Mouse (Mus musculus) induced T-regulatory cell, adult 2 months (primary cell): ENCODE results near the gene Ddx41.
A peak's percentile ranks its signal among the peaks of the same experiment; 100 is the strongest.

Source experiments
- DNase-seq: peaks from one replicate; pipeline ENCODE4 v3.0.0-alpha.2; 2012; ENCODE audit warnings: low read depth

The Ddx41 gene

GRCm38 (mm10) chr13:55507877-55508276 is 28.6 kb downstream of the Ddx41 start:
- no peak for DNase-seq

DNA sequence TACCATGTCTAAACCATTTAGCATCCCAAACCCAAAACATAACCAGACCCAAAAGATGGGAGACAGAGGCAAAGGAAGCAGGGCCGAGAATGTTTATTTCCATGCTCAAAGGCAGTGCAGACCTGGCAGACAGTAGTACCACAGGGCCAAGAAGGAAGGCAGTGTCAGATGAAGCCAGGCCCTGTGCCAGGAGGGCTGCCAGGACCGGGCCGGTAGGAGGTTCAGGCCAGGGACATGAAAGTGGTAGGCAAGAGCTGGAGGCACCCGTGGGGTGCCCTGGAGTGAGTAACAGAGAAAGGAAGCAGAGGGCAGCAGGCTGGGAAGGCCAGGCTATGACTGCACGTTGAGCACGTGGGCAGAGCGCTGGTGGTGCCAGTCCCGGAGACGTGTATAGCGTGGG is 29.8 kb downstream of the Ddx41 start:
- no peak for DNase-seq

DNA sequence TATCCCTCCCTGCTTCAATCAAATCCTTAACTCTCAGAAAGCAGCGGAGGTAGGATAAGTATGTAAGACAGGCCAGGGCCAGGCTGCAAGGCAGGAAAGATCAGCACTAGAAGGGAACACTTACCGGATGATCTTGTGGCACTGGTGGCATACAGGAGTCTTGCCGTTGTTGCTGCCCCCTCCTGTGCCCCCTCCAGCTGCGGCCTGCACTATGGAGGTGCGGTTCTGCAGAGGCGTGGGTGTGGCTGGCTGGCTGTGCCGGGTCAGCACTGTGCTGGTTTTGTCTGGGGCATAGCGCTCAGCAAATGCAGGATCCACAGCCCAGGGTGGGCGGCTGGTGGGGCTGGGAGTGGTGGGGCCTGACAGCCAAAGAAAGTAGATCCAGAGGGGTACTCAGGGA is 30.6 kb downstream of the Ddx41 start:
- DNase-seq: no peak

DNA sequence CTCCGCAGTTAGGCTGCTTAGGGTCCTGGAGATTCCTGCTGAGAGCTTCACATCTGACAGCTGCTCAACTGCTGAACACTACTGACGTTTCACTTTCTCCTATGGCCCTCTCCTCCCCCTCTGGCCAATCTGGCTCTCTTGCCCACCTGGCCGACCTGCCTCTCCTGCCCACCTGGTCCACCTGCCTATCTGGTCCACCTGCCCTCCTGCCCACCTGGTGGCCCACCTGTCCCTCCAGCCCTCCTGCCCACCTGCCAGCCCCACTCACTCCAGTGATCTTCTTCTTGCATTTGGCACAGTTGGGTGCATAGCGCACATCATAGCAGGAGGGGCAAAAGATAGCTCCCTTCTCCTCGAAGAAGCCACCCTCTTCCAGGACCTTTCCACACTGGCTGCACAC is 32.1 kb downstream of the Ddx41 start:
- no peak for DNase-seq

GRCm38 (mm10) chr13:55502405-55502804 is 34.1 kb downstream of the Ddx41 start:
- DNase-seq: no peak

- no peak for DNase-seq
Observed at GRCm38 (mm10) chr13:55500575-55500974, 35.9 kb downstream of the Ddx41 start.

GRCm38 (mm10) chr13:55498906-55499305 is 37.6 kb downstream of the Ddx41 start:
- DNase-seq: no peak

DNA sequence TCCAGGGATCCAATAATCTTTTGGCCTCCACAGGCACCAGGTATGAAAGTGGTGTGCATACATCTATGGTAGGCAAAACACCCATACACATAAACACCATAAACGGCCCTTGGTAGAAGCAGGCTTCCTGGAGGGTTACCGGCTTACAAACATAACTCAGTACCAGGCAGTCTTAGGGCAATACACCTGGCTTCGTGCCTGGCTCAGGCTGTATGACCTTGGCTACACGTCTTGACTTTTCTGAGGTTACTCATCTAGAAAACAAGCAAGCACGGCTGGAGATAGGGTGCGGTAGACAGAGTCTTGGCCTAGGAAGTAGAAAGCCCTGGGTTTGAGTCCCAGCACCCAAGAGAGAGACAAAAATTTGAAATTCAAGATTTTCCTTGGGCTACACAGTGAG is 39.8 kb downstream of the Ddx41 start:
- no peak for DNase-seq

- no peak for DNase-seq
Observed at GRCm38 (mm10) chr13:55495702-55496101, 40.8 kb downstream of the Ddx41 start.

- no peak for DNase-seq
Observed at GRCm38 (mm10) chr13:55494883-55495621, 41.4 kb downstream of the Ddx41 start.

DNA sequence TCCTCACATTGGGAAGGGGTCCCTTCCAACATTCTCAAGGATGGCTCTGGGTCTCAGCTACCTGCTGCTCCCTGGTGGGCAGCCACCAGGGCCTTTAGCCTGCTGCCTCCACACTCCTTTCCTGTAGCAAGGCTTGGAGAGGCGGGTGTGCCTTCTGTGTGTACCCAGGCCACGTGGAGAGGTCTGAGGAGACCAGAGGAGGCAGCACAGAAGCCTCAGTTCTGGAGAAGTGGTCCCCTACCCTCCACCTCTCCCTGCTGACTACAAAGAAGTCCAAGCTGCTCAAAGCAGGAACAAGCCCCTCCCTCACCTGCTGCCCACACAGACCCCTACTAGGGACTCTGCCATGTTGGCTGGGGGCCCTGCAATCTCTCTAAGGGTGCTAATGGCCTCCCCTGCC is 42.2 kb downstream of the Ddx41 start:
- no peak for DNase-seq

- peak; percentile 21 for DNase-seq
Observed at GRCm38 (mm10) chr13:55487578-55488498, 48.6 kb downstream of the Ddx41 start, which contains the start of gene Dbn1. TSS of gene Dbn1 (minus strand) at chr13:55488111.

- peak; percentile 43 for DNase-seq
Observed at GRCm38 (mm10) chr13:55486916-55487577, 49.4 kb downstream of the Ddx41 start.

DNA sequence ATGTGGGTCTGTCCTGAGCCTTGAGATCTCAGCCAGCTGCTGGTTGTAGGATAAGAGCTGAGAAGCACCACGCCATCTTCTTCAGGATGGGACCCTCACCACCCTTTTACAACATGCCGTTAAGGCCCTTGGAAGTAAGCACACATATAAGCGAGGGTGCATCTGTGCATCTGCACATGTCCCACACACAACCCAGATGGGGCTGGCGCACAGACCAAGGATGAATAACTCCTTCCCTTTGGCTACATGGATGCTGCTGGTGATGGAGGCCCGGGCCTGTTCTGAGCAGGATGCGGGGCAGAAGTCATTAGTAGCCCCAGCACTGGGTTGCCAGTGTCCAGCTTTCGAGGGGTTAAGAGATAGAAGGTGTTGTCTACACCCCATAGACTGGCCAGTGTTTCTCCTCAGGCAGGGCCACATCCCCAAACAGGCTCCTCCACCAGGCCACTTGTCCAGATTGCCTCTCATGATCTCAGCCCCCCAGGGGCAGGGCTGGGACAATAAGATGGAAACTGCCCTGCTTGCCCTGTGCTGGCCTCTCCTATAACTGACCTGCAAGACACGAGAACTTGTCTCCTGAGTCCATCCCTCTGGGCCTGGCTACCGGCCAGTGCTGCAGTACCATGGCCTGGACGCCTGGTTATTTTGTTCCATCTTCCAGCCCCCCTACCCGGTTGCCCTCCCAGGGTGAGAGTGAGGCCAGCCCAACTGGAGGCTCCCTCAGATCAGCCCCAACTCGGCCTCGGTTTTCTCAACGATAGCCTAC is 50.2 kb downstream of the Ddx41 start:
- no peak for DNase-seq

- DNase-seq: peak; percentile 11
Observed at GRCm38 (mm10) chr13:55484520-55485088, 51.9 kb downstream of the Ddx41 start.

- DNase-seq: peak; percentile 31
Observed at GRCm38 (mm10) chr13:55483593-55483992, 52.9 kb downstream of the Ddx41 start.

DNA sequence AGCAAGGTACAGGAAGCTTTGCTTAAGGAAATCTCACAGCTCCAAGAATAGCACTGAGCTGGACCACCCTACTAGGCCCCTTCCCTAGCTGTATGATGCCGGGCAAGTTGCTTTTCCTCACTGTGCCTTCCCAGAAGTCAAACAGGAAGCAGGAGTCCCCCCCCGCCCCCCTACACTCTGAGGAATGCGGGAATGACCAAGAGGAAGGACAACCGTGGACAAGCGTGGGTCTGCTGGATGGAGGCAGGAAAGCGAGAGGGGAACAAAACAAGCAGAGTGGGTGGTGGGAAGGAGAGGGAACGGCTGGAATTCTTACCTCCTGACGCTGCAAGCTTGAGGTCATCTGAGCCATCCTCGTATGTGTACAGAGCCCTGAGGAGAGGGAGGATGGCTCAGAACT is 53.4 kb downstream of the Ddx41 start:
- no peak for DNase-seq

DNA sequence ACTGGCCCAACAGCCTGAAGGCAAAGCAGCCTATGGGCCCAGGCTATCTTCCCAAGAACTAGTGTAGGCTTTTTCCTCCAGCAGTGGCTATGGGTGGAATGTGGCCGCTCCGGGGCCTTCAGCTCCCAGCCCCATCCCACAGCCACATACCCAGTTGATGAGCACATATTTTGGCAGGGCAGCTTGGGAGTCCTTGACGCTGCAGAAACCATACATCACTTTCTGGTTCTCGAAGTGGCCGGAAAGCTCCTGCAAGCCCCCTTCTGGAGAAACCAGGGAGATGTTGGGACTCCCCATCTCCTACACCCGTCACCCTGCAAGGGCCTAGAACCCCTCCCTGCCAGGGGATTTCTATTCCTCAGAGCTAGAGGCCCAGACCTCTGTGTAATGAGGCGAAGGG is 53.9 kb downstream of the Ddx41 start:
- DNase-seq: no peak
